Mouse (Mus musculus) liver, embryonic 14.5 days (tissue): ENCODE results near the gene Bag3.

Experiments used
- CTCF ChIP-seq: IDR thresholded peaks from 2 replicates; pipeline ENCODE4 v1.5.1; 2016; ENCODE audit warnings: antibody characterized with exemption, low read depth, control low read depth
- EP300 ChIP-seq: IDR thresholded peaks from 2 replicates; pipeline ENCODE4 v1.6.1; 2016; ENCODE audit warnings: antibody characterized with exemption, low read depth

DNA sequence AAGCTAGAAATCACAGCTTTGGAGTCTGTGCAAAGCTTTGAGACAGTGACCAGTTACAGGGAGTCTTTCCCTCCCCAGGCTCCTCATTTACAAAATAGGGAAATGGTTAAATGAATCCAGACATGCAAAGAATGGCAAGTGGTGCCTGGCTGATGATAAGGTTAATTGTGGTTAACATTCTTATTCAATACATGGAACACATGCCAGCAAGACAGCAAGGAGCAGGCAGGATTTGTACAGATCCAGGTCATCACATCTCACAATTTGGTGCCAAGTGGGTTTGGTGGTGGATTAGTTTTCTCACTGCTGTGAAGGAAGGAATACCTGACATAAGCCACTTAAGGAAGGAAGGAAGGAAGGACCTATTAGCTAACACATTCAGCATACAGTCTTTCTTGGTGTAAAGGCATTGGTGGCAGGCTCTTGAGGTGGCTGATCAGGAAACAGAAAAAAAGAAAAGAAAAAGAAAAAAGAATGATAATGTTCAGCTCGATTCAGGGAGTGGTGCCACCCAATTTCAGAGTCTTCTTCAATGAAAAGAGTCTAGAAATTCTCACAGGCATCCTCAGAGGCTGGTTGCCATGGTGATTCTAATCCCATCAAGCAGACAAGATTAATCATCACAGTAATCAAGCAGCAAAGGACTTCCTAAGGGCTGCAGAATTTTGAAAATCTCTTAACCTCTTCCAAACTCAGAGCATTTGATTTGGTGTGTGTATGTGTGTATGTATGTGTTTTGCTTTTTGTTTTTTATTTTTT is 27.1 kb downstream of the Bag3 start:
- TF ChIP-seq CTCF, result no peak
- TF ChIP-seq EP300, result no peak
